In the genomic region with DNA sequence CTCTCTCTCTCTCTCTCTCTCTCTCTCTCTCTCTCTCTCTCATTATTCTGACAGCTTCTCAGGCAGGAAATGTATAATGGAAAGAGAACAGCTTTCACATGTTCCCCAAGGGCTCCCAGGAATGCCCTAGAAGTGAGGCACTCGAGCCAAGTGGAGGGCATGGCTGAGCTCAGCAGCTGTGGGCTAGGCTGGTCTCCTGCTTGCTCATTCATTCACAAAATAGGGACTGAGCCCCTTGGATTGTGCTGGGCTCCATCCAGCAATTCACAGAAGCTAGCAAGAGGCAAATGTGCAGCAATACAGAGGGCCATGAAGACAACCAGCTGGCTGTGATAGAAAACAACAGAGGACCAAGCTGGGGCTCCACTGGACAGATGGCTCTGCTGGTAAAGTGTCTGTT, we compare ENCODE assay signal across 9 mouse cellular contexts. TPM values are rescaled to one million over a fixed set of nuclear protein-coding genes. Genes with fewer than 3 reads are reported as not detected.
DNase-seq lines count a peak whose midpoint lies in the region; ATAC-seq lines count a peak whose summit lies in the region.
"Had no signal": no experiment of that assay in that cellular context is flagged by ENCODE, and none has a peak within 500 bp of the region (broad histone marks: within the 10 kb centered on the region; RNA-seq: fewer than 3 reads in every experiment).

No protein-coding gene starts in this region.

- H3K27ac ChIP-seq in embryonic facial prominence, embryonic 11.5 days (replicated peaks; ENCODE audit: low read depth, low read length): no peak overlapping the region
- H3K27ac ChIP-seq in midbrain, embryonic 15.5 days: peak overlapping the region; percentile 69; the same call in 1 of the 2 replicates
- H3K27ac ChIP-seq: liver, embryonic 12.5 days had no signal

- H3K9me3 ChIP-seq in embryonic facial prominence, embryonic 11.5 days (replicated peaks; ENCODE audit: control insufficient read depth, low read length): no peaks in the 10 kb centered on the region
- no peaks in the 10 kb centered on the region for H3K9me3 ChIP-seq in midbrain, embryonic 15.5 days
- H3K9me3 ChIP-seq: liver, embryonic 12.5 days had no signal

- no peak overlapping the region for H3K4me2 ChIP-seq in embryonic facial prominence, embryonic 11.5 days (ENCODE audit: low read depth, low read length)
- H3K4me2 ChIP-seq in midbrain, embryonic 15.5 days: no peak overlapping the region
- H3K4me2 ChIP-seq: liver, embryonic 12.5 days had no signal

- H3K36me3 ChIP-seq in embryonic facial prominence, embryonic 11.5 days (replicated peaks; ENCODE audit: control insufficient read depth, insufficient read depth, low read depth, low read length): no peaks in the 10 kb centered on the region
- H3K36me3 ChIP-seq in midbrain, embryonic 15.5 days (replicated peaks): no peaks in the 10 kb centered on the region
- H3K36me3 ChIP-seq: liver, embryonic 12.5 days had no signal

- no peaks in the 10 kb centered on the region for H3K4me1 ChIP-seq in embryonic facial prominence, embryonic 11.5 days (ENCODE audit: control insufficient read depth, insufficient read depth, low read length)
- peaks cover 10% of the 10 kb centered on the region for H3K4me1 ChIP-seq in midbrain, embryonic 15.5 days
- H3K4me1 ChIP-seq: liver, embryonic 12.5 days had no signal

- no peak overlapping the region for H3K9ac ChIP-seq in embryonic facial prominence, embryonic 11.5 days (replicated peaks; ENCODE audit: low read length)
- H3K9ac ChIP-seq in midbrain, embryonic 15.5 days: no peak overlapping the region
- H3K9ac ChIP-seq: liver, embryonic 12.5 days had no signal

- peak; percentile 85 for DNase-seq in left cerebral cortex, postnatal 4 days
- no peak for DNase-seq in left cerebral cortex, postnatal 25 days (ENCODE audit: low spot score in 2 of 2)
- peak; percentile 32 for DNase-seq in embryonic facial prominence, embryonic 11.5 days (ENCODE audit: low spot score)
- peak; percentile 26 for DNase-seq in forelimb bud, embryonic 11.5 days (ENCODE audit: low read depth, low spot score)
- no peak for DNase-seq in frontal cortex, adult 2 months (ENCODE audit: extremely low spot score in 1 of 2, low spot score in 1 of 2)
- DNase-seq in testis, postnatal 14 days (ENCODE audit: low spot score): no peak
- DNase-seq: right cerebral cortex, adult 18-20 months had no signal

- 9% methylated on average over 1 of the region's 1 CpGs for WGBS in embryonic facial prominence, embryonic 11.5 days
- WGBS in midbrain, embryonic 15.5 days: 6% methylated on average over 1 of the region's 1 CpGs

- intact Hi-C loops in left cerebral cortex, postnatal 4 days (cut with DNase I): no loop called here
- intact Hi-C loops in left cerebral cortex, postnatal 25 days (cut with DNase I): no loop called here

- no peaks in the 10 kb centered on the region for H3K27me3 ChIP-seq in embryonic facial prominence, embryonic 11.5 days (ENCODE audit: control insufficient read depth, insufficient read depth, low read length)
- no peaks in the 10 kb centered on the region; the same call in 1 of the 2 replicates for H3K27me3 ChIP-seq in midbrain, embryonic 15.5 days (replicated peaks)
- H3K27me3 ChIP-seq: liver, embryonic 12.5 days had no signal

- ATAC-seq in embryonic facial prominence, embryonic 11.5 days (replicated peaks; ENCODE audit: insufficient number of reproducible peaks, low FRiP score, low TSS enrichment, low read depth): no peak
- peak; percentile 73 for ATAC-seq in midbrain, embryonic 15.5 days (replicated peaks)
- ATAC-seq: liver, embryonic 12.5 days had no signal

- H3K4me3 ChIP-seq in embryonic facial prominence, embryonic 11.5 days (ENCODE audit: low read depth, low read length): no peak overlapping the region
- H3K4me3 ChIP-seq in midbrain, embryonic 15.5 days: no peak overlapping the region
- H3K4me3 ChIP-seq: liver, embryonic 12.5 days had no signal

RNA-seq across cellular contexts. Expression of gene Kcnc4, which starts 28.1 kb away (rescaled TPM):
- 10 to 100 TPM; 21.2 to 25.8 TPM for total RNA-seq in left cerebral cortex, postnatal 4 days (2021)
- 10 to 100 TPM; 62.5 to 66.4 TPM for total RNA-seq in left cerebral cortex, postnatal 25 days (2021)
- 0.14 and 0.26 TPM in 2 replicates for polyA plus RNA-seq in embryonic facial prominence, embryonic 11.5 days (2014; fragmentation: Nextera tagmentation; extraction: Ambion mirVana)
- 8.8 and 9.1 TPM in 2 replicates for polyA plus RNA-seq in midbrain, embryonic 15.5 days (2015; fragmentation: Nextera tagmentation; extraction: Ambion mirVana)
- polyA plus RNA-seq in frontal cortex, adult 2 months (2012; rRNA removed): 45.5 and 50.1 TPM in 2 replicates
- polyA plus RNA-seq: liver, embryonic 12.5 days had no signal

Comparison
In these comparisons a context has a peak if more than half of its experiments do, and no peak if none do; other contexts are left out.
1. DNase-seq: peak in left cerebral cortex, postnatal 4 days (single experiment), embryonic facial prominence, embryonic 11.5 days (single experiment) and forelimb bud, embryonic 11.5 days (single experiment); none in left cerebral cortex, postnatal 25 days (0 of 2), frontal cortex, adult 2 months (0 of 2) and testis, postnatal 14 days (single experiment).